Mouse (Mus musculus) spleen, postnatal 4 days (tissue): ENCODE data around the gene Mfn2.

Source experiments
- DNase-seq, 2 experiments: peaks; one replicate each; pipeline ENCODE4 v3.0.0; 2022; ENCODE audit warnings: low spot score in 2 of 2

The Mfn2 gene

GRCm38 (mm10) chr4:147918459-147919121 lies 14.1 kb upstream of the Mfn2 start:
- DNase-seq: peak in 1 of 2 experiments; percentile 33

GRCm38 (mm10) chr4:147909486-147909885 lies 5.0 kb upstream of the Mfn2 start:
- no peak for DNase-seq

GRCm38 (mm10) chr4:147906230-147906629 lies 1.7 kb upstream of the Mfn2 start:
- no peak for DNase-seq

- DNase-seq: no peak
These were observed 671 bp upstream of the Mfn2 start for GRCm38 (mm10) chr4:147905090-147905659.

GRCm38 (mm10) chr4:147903601-147904000 lies 903 bp downstream of the Mfn2 start:
- no peak for DNase-seq

- no peak for DNase-seq
These were observed 1.5 kb downstream of the Mfn2 start for GRCm38 (mm10) chr4:147902906-147903500.

GRCm38 (mm10) chr4:147900452-147900851 lies 4.1 kb downstream of the Mfn2 start:
- DNase-seq: no peak

- no peak for DNase-seq
These were observed 7.2 kb downstream of the Mfn2 start for GRCm38 (mm10) chr4:147897348-147897747.

- DNase-seq: no peak
These were observed 8.1 kb downstream of the Mfn2 start for GRCm38 (mm10) chr4:147896411-147896810.

GRCm38 (mm10) chr4:147895815-147896330 lies 8.6 kb downstream of the Mfn2 start:
- DNase-seq: no peak

GRCm38 (mm10) chr4:147890341-147890740 lies 14.2 kb downstream of the Mfn2 start:
- no peak for DNase-seq

GRCm38 (mm10) chr4:147888237-147888636 lies 16.3 kb downstream of the Mfn2 start:
- DNase-seq: no peak

GRCm38 (mm10) chr4:147887277-147887676 lies 17.2 kb downstream of the Mfn2 start:
- DNase-seq: no peak

GRCm38 (mm10) chr4:147886158-147886557 lies 18.3 kb downstream of the Mfn2 start:
- DNase-seq: no peak

GRCm38 (mm10) chr4:147884138-147884537 lies 20.4 kb downstream of the Mfn2 start:
- no peak for DNase-seq

GRCm38 (mm10) chr4:147883041-147883440 lies 21.5 kb downstream of the Mfn2 start:
- no peak for DNase-seq

- DNase-seq: peak in 1 of 2 experiments; percentile 54
These were observed 22.7 kb downstream of the Mfn2 start for GRCm38 (mm10) chr4:147881792-147882191.

- no peak for DNase-seq
These were observed 24.6 kb downstream of the Mfn2 start for GRCm38 (mm10) chr4:147879865-147880264.

- peak in 1 of 2 experiments; percentile 56 for DNase-seq
These were observed 25.0 kb downstream of the Mfn2 start for GRCm38 (mm10) chr4:147879456-147879855.

- DNase-seq: peak in 1 of 2 experiments; percentile 58
These were observed 26.0 kb downstream of the Mfn2 start for GRCm38 (mm10) chr4:147878537-147878936.

- no peak for DNase-seq
These were observed 28.5 kb downstream of the Mfn2 start for GRCm38 (mm10) chr4:147875852-147876575.

GRCm38 (mm10) chr4:147869238-147869637 lies 35.3 kb downstream of the Mfn2 start:
- DNase-seq: peak in 1 of 2 experiments; percentile 60
